Mouse (Mus musculus) brain, embryonic 18.5 days (tissue): ENCODE results near the gene Ces1a.

Experiments used
- DNase-seq: peaks from one replicate; pipeline ENCODE4 v3.0.0-alpha.2; 2012; ENCODE audit warnings: low read depth, low spot score

Ces1a gene

DNA sequence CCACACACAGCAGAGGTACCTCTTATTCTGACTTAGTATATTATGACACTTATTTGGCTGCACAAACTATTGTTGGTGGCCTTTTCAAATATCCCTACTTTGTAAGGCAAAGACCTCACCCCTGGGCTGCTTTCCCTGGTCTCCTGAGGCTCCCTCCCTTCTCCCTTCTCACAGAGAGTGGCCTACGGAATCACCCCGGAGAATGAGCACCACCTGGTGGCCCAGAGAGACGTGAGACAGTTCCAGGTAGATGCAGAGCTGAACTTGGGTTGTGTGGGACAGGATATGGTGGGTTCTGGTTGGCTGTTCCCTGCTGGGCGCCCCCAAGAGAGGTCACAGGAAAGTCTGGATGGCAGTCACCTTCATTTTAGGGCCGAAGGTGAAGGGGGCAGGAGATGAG, 51.2 kb downstream of the Ces1a start:
- no peak for DNase-seq

DNA sequence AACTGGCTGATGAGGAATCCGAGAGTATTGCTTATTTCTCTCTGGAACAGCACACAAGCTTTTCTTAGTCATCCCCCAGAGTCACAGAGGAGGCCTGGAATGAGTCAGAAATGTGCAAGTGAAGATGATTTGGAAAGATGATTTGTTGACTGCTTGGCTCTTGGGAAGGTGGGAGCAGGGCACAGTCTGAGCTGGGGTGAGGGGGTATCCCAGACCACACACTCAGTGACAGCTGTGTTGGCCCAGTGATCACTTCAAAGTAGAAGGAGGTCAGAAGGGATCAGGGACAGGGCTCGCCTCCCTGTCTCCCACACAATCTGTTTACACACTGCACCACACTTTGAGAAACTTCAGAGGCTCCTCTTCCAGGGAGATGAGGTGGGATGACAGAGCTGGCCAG, 63.6 kb downstream of the Ces1a start:
- no peak for DNase-seq

DNA sequence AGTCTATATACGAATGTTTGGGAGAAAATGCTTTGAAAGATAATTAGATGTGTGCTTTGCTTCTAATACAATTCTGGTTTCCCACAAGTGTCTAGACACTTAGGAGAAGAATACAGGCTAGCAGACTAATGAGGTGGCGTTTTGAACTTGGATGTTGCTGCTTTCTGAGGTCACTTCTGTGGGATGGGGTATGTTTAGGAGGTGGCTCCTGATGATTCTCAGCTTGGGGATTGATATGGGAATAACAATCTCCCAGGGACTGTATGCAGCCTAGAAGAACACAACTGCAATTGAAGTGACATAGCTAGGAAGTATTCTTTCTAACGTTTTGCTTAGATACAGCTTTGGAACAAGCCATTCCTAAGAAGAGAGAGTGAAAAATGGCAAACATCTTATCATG, 65.5 kb downstream of the Ces1a start:
- no peak for DNase-seq

DNA sequence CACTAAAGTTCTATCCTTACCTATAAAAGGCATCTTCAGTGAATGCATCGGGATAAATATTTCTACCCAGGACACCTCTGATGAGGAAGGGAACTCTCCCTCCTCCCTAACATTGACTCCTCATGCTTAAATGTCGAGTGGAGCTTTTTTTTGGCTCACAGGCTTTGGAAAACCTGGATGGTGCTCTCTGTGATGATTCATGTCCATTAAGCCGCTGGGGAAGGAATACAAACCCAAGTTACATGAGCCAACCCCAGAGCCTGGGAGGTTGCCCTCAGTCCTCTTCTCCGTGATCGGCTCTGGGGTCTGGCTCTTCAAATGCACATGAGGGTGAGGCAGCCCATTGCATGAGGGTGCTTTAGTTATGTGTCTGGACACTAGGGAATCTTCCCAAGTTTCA, 71.3 kb downstream of the Ces1a start:
- no peak for DNase-seq

DNA sequence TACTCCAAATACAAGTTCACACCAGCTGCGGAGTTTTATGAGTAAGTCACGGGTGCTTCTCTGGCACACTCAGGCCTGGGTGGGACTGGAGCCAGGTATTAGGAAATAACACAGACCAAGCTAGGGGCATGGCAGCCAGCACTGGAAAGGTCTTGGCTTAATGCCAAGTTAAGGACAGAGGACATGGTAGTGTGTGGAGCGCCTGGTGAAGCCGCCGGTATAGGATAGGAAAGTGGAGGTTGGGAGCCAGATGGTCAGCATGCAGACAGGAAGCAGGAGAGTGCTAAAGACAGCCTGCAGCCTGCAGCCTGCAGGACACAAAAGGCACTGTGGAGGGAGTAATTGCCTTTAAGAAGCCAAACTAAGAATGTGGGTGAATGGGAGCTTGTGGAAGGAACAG, 75.0 kb downstream of the Ces1a start:
- DNase-seq, result no peak
